Mouse (Mus musculus) monocyte, adult 2 months (primary cell): Measurements from ENCODE around the gene Drc1.

Experiments
- DNase-seq, 2 experiments: peaks; one replicate each; pipeline ENCODE4 v3.0.0; 2022; ENCODE audit warnings: low spot score in 2 of 2, low read depth in 1 of 2

The Drc1 gene

DNA sequence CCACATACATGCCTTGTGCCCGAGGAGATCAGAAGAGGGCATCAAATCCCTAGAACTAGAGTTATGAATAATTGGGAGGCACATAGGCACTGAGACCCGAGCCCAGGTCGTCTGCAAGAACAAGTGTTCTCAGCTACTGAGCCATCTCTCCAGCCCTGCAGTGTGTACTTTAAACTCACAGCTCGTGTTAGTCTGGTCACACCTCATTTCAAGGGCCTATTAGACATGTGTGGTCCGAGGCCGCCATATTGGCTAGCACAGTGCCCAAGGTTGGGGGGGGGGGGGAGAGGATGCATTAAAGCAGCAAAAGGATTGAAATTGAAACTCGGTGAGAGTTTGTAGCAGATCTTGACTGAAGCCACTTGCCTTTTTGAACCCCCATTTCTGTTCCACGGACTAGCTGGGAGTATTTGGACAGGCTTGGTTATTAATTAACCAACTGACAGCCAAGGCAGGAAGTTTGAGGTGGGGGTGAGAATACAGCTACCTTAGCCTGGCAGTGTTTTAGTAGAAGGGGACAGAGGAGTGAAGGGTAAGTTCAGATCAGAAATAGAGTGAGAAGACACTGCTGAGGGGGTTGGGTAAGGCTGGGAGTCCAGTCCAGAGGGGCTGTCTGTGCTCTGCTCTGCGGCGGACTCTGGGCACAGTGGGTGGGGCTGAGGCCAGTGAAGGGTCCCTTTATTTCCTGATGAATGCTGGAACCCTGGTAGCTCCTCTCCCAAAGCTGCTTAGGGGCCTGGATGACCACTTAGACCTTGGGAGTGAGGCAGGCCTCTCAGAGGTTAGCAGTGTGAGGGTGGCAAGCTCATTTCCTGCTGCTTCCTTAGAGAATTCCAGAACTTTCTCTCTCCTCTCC, 5.0 kb downstream of the Drc1 start:
- DNase-seq, result no peak

DNA sequence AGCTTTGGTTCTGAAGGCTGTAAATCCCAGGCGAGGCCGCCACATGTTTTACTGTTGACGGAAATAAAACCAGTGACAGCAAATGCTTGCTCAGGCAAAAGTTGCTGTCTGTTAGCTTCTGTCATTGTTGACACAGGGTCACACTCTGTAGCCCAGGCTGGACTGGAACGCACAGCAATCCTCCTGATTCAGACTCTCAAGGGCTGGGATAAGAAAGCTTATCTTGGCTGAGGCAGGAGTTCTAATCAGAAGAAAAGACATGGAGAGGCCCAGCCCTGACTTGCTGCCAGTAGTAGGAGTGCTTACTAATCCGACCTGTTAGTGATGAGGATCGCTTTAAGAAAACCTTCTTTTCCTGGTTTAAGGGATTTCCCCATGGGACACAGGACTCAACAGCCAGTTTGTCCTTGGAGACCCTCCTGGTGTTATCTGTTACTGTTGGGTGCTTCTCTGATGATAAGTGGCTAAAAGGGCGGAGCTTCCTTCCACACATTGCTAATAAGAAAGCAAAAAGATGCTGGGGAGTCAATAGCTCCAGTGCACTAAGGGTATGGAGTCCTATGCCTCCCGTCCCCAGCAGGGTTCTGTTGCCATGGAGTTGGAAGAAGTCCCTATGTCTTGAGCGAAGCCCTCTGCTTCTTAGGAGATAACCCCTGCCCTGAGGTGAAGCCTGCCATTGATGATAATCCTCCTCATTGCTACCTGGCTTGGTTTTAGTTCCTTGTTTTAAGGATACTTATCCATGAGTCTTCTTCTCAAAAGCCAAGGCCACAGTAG, 6.1 kb downstream of the Drc1 start:
- no peak for DNase-seq

DNA sequence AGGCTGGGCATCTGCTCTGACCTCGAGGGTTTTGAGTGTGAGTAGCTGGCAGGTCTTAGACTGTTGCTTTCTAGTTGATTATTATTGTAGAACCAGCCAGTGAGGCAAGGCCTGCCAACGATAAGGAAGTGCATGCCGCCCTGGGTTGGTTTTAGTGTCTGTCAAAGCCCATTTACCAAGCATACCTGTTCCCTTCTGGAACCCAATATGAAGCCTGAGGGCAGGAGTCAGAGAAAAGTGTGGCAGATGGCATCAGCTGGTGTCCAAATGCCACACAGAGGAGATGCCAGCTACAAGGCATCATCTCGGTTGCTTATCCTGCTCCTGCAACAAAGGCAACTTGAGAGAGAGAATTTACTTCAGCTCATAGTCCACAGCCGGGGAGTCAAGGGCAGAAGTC, 59.6 kb downstream of the Drc1 start:
- DNase-seq, result no peak

DNA sequence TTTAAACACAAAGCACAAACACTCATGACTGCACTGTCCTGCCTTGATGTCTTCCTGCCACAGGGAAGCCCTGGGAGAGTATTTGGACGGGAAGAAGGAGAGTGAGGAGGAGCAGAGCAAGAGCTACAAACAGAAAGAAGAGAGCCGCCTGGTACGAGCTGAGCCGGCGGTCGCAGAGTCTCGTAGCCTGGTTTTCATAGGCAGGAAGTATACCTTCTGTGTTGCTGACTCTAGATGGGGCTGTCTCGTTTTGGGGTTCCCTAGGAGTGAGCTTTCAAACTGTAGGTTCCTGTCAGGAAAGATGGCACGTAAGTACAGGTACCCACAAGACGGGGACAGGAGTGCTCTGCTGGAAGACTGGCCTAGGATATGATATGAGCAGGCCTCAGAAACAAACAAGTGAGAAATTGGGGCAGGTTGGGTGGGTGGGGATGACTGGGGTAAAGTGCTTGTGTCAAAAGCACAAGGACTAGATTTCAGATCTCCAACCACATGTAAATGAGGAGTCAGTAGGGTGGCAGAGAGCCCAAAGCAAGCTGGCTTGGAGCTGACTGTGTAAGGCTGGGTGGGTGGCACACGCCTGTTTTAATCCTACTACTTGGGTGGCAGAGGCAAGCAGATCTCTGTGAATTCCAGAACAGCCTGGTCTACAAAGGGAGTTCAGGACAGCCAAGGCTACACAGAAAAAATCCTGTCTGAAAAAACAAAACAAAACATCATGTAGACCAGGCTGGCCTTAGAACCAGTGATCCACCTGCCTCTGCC, 60.6 kb downstream of the Drc1 start:
- DNase-seq, result no peak

DNA sequence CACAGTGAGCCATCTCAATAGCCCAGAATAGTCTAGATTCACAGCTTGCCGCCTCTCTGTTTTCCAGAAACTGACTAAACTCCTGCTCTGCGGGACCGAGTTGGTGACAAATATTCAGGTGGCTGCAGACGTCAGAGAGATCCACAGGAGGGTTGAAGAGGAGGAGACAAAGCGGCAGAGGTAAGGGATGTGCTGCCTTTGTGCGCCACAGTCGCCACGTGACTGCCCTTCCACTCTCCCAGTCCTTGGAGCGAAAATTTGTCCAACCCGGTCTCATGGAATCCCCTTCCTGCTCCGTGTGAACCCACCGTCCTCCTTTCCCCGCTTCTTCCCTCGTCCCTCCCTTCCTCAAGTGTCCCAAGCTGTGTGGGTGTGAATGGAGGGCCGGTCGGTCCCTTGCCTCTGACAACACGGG, 61.4 kb downstream of the Drc1 start:
- no peak for DNase-seq

DNA sequence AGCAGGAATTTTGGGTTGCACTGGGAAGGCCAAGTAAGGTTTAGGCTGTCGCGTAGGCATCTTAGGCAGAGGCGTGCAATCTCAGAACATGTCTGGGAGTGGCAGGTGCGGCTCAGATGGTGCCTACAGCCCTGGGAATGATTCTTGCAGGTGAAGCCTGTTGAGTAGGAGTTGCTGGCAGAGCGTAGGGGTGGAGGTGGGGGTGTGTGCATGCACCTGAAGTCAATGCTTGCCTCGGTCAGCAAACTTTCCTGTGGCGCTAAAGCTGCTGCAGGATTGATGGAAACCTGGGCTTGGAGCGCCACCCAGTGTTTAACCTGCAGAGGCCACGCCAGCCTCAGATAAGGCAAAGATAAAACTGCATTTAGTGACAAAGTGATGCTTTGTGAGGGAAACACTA, 61.9 kb downstream of the Drc1 start:
- no peak for DNase-seq

DNA sequence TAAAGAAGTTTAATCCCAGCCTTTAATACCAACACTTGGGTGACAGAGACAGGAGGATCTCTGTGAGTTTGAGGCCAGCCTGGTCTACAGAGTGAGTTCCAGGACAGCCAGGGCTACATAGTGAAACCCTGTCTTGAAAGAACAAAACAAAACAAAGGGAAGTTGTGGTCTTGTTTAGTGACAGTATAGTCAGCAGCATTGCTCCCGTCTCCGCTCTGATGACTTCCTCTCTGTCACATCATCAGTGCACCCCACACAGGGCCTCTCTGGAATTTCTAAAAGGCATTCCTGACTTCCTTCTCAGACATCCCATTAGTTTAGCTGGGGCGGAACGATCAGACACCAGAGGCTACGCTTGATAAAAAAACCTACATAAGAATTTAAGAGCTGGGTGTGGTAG, 62.7 kb downstream of the Drc1 start:
- DNase-seq, result no peak

DNA sequence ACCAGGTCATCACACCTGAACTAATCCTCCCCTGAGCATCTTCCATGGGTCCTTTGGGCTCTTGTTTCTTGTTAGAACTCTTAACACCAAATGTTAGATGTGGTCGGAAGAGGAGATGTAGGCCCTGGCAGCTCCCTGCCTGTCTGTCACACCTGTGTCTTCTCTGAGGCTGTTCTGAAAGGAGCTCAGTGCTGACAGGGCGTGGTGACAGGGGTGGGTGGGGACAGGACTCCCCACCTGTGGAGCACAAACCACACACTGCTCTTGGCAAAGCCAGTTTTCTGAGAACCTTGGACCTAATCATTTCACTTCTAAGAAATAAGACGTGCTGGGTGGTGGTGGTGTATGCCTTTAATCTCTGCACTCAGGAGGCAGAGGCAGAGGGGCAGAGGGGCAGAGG, 72.4 kb downstream of the Drc1 start:
- DNase-seq, result no peak

DNA sequence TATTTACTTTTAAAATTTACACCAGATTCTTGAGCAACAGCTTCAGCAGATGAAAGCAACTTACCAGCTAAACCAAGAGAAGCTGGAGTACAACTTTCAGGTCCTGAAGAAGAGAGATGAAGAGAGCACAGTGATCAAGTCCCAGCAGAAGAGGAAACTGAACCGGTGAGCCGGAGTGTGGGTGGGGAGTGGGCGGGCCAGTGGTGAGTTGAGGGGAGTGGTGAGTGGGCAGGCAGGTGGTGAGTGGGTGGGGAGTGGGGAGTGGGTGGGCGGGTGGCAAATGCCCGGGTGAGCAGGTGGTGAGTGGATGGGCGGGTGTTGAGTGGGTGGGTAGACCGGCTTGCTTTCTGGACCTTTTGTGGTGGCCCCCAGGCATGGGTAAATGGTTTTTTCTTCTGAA, 73.9 kb downstream of the Drc1 start:
- DNase-seq, result no peak

DNA sequence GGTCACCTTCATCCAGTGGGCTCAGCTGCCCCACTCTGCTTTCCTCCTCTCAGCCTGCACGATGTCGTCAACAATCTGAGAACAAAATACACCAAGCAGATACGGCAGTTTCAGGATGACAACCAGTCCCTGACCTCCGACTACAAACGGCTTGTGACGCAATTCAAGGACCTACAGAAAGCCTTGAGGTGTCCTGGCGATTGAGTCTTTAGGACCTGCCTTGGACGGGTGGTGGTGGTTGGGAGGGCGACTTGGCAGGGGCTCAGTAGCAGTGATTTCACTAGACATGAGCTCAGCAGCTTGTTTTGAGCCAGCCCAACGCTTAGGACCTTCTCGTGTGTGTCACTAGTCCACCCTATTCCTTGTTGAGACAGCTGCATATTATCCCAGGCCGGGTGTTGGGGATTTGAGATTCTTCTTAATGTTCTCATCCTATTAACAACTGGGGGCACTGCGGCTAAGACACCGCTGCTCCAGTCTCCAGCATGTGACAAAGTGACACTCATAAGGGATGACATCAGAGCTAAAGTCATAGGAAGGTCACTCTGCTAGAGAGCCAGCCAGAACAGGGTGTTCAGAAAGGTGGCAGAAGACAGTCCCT, 74.5 kb downstream of the Drc1 start:
- DNase-seq, result no peak

DNA sequence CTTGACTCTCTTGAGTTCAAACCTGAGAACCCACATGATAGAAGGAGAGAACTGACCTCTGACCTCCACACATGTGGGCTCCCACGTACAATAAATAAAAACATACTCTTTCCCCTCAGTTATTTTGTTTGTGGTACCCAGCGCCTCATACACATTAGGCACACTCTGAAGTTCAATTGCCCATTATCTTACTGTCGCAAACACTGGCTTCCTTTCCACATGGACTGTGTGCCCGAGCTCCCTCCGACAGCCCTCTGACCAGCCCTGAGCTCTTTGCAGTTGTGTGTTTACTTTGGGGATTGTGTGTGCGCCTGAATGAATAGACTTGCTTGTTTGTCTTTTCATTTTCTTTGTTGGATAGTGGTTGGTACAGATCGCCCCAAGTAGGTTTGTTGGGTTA, 75.5 kb downstream of the Drc1 start:
- no peak for DNase-seq

DNA sequence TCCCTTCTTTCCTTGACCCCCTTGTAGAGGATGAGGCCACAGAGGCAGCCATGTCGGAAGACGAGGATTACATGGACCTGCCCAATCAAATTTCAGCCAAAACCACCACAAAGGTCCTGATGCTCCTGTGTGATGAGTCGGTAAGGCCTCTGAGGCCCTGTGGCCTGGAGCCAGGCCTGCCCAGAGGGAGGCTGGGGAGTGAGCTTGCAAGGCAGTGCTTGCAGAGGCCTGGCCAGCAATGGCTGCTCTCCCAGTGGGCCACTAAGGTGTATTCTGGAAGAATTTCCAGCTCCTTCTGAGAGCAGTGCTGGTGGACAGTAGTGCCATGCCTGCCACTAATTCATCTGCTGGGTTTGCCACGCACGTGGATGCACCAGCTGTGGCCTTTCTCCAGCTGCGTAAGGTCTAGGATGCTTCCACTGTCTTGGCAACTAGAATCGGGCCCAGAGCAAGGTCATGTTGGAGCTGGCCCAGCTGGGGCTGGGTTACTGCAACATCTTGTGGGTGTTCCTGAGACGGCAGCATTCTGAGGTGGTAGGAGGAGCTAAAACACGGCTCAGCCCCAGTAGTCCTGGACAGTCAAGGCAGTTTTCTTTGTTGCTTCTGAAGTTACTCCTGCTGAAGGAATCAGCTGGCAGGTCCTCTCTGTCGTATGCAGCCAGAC, 77.4 kb downstream of the Drc1 start:
- no peak for DNase-seq

DNA sequence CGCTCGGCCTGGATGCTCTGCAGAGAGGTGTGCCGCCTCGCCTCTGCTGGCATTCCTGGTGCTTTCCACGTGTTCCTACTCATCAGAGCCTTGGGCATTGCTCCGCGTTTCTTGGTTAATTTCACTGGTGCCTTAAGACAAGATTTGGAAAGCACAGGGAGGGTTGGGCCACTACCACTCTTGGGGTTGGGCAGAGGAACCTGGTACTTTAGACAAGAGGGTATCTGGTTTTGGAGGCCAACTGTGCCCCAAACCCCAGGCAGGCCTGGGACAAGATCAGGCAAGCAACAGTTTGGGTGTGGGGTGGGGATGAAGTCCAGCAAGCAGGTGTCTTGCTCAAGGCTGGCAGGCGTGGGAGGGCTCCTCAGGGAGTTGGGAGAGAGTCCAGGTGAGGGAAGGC, 86.2 kb downstream of the Drc1 start:
- no peak for DNase-seq

DNA sequence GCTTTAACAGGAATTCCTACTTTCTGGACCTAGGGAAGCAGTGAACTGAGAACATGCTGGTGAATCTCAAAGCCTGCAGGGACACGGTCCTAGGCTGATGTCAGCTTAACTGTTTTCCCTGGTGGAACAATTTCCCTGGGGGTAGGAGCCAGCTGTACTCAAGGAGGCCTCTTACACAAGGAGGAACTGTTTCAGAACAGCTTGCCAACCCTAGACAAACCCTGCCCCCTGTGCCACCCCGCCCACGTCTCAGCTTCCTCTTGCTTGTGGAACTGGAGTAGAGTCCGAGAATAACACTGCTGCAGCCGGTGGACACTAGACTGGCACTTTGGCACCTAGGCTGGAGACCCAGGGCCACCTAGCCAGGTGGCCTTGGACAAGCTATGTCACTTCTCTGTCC, 88.2 kb downstream of the Drc1 start:
- peak; percentile 47 to 60 for DNase-seq

DNA sequence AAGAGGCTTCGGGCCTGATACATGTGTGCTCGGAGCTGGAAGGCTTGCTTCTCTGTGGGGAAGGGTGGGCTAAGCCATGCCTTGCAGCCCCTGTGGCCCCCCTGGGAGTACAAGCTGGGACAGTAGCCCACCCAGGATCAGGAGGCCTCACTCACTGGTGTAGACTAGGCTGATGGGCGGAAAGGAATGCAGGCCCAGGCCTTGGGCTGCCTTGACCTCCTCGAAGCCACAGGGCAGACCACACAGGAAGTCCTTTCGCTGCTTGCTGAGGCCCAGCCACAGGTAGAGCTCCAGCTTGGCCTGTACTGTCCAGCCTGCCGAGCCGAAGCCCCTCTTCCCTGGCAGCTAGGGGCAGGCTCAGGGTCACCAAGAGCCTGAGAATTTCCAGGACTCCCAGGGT, 101.7 kb downstream of the Drc1 start:
- no peak for DNase-seq

DNA sequence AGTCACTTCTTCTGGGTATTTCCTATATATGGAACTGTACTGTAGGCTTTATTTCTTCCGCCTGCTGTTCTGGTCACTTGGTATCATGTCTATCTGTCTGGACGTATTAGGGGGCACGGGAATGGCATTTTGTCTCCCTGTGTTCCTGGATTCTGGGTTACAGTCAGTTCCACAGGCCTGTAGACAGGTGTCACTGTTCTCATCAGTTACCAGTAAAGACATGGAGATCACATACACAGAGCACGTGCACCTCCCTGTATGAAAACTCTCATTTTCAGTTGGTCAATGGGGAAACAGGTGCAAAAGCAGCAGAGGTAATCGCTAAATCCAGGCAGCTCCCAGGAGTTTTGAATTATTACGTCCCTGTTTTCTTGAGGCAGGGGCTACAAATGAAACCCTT, 106.5 kb downstream of the Drc1 start:
- no peak for DNase-seq

DNA sequence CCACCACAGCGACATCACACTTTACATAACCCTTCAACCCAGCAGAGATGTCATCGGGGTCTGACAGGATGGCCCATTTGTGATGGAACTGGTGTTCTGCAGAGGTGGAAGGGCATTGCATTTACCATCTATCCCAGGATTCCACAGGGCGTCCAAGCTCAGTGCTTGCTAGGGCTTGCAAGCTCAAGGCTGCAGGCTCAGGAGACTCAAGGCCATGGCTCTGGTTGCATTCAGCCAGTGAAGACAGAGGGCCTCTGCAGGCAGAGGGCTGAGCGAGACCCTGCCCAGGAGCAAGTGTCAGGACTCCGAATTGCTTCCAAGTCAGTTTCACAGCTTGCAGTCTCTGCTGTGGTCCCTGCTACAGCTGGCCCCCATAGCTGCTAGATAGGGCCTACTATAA, 108.6 kb downstream of the Drc1 start:
- DNase-seq, result no peak

DNA sequence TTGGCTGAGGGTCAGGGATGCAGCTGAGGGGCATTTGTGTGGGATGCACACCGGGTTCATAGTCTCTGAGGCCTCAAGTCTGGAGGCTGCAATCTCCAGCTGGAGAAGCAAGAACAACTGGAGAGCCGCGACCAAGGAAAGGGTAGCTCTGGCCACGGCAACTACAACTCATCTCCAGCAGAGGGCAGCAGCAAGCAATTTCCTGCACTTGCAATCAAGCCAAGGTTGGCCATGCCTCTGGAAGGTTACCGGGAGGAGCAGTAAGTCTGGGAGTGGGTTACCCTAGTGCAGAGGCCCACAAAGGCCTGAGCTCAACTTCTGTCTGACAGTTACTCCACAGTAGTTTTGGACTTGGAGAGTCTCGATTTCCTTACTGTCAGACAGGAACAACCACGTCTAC, 110.3 kb downstream of the Drc1 start:
- DNase-seq, result peak in 1 of 2 experiments; percentile 29

DNA sequence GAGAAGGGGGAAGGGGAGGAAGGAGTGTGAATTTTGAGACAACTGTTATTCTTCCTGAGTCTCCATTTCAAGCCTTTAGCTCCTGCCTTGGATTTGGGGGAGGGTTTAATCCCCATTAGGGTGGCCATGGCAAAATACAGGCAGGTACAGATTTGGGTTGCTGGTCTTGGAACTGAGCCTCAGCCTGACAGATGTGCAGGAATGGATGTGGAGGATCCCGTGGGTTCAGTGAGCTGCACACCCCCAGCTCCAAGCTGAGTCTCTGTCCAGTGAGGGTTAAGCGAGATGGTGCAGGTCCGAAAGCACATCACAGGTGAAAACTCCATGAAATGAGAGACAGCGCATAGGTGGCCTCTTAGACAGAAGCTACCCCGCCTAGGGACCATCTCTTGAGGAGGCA, 119.3 kb downstream of the Drc1 start:
- DNase-seq, result no peak

DNA sequence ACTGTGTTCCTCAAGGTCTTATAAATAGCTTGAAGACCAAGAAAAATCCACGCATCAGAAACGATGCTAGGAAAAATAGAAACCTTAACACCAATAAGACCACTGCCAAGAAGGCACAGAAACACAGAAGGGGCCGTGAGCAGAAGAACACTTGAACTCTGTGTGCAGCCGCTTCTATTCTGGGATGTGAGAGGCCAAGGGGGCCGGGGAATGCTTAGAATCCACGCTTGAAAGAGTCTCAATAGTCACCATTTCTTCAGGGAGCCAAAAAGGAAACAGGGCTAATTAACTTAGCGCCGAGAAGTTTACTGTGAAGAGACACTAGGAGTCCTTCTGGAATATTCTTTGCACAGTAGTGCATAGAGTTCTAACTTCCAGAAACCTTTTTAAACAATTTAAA, 120.0 kb downstream of the Drc1 start:
- no peak for DNase-seq

DNA sequence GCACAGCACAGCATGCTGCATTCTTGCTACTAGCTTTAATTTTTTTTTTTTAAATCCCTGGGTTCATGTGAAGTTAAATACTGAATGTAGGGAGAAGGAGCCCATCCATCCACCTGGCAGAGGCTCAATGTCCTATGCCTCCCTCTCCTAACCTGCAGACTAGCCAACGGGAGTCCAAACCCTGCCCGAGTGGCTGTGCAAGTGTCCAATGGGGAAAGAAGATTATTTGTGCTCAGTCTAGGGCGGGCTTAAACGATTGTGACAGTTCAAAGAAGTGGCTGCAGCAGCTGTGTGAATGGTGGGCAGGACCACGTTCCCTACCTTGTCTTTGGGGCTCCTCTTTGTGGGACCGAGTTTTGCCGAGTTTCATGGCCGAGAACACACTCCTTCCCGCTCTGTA, 125.7 kb downstream of the Drc1 start:
- no peak for DNase-seq
